Mouse (Mus musculus) heart, adult 2 months (tissue): ENCODE results near the gene Slc4a1ap.

ENCODE experiments used
- CTCF ChIP-seq: fragments of 200-600 bp; IDR thresholded peaks from 2 replicates; pipeline ENCODE4 v1.8.1; 2022; ENCODE audit warnings: antibody characterized with exemption, mild to moderate bottlenecking, moderate library complexity
- EP300 ChIP-seq: fragments of 200-500 bp; IDR thresholded peaks from 2 replicates; pipeline ENCODE4 v1.6.1; 2011; ENCODE audit warnings: low read depth, low read length, control low read depth; ENCODE audit not compliant: insufficient read depth
- POLR2A ChIP-seq: fragments of 200-500 bp; IDR thresholded peaks from 2 replicates; pipeline ENCODE4 v1.6.1; 2011; ENCODE audit warnings: mild to moderate bottlenecking, low read depth, low read length, control low read depth; ENCODE audit not compliant: insufficient read depth

DNA sequence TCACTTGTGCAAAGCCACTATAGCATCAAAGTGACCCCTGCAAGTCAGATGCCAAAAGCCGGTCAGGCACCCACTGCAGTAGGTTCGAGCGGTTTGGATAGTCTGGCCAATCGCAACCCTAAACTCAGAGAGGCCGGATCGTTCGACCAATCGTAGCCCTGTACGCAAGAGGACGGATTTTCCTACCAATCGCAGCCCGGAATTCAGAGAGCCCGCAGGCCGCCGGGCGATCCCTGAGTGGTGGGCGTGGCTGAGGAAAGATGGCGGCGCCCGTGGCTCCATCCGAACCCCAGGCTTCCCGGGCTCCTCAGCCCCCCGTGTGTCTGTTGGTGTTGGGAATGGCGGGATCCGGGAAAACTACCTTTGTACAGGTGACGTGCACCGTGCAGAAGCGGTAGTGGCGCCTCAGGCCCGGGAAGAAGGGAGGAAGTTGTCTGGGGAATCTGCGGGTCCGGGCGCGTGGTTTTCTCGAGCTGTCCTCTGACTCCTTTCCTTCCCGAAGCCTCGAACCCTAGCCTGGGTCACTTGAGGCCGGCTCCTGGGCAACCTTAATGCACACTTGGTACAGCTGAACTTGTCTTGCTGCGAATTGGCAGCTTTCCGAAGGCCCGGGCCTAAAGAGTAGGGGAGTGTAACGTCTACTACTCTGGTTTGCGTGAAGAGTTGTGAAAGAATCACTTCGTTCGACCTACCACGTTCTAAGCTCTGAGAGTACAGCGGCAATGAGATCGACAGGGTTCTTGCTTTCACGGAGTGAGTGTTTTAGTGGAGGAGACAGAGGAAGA is 32.1 kb upstream of the Slc4a1ap start, which contains the start of gene Gpn1:
- TF ChIP-seq CTCF (no peak), POLR2A (peak; percentile 43; the same call in 1 of the 2 replicates), EP300 (no peak)
